Mouse (Mus musculus) ZHBTc4 (cell line): ENCODE data around the gene Mpeg1.

ENCODE experiments used
- DNase-seq: peaks from one replicate; pipeline ENCODE4 v3.0.0-alpha.2; 2011; ENCODE audit warnings: low read depth, low spot score

Mpeg1 gene

GRCm38 (mm10) chr19:12465530-12466144 is 5.1 kb downstream of the Mpeg1 start:
- no peak for DNase-seq

GRCm38 (mm10) chr19:12466204-12466603 is 5.6 kb downstream of the Mpeg1 start:
- peak; percentile 70 for DNase-seq

- peak; percentile 81 for DNase-seq
Observed at GRCm38 (mm10) chr19:12467436-12467835, 6.9 kb downstream of the Mpeg1 start.

GRCm38 (mm10) chr19:12471866-12472265 is 11.3 kb downstream of the Mpeg1 start:
- DNase-seq = no peak

GRCm38 (mm10) chr19:12472381-12472976 is 11.9 kb downstream of the Mpeg1 start:
- DNase-seq = no peak

GRCm38 (mm10) chr19:12473201-12473641 is 12.6 kb downstream of the Mpeg1 start:
- no peak for DNase-seq

- DNase-seq = no peak
Observed at GRCm38 (mm10) chr19:12473951-12474350, 13.4 kb downstream of the Mpeg1 start.

- no peak for DNase-seq
Observed at GRCm38 (mm10) chr19:12475380-12476250, 15.0 kb downstream of the Mpeg1 start.

GRCm38 (mm10) chr19:12476721-12477270 is 16.2 kb downstream of the Mpeg1 start:
- DNase-seq = no peak

GRCm38 (mm10) chr19:12478369-12478768 is 17.8 kb downstream of the Mpeg1 start:
- DNase-seq = no peak

- DNase-seq = no peak
Observed at GRCm38 (mm10) chr19:12483782-12484181, 23.2 kb downstream of the Mpeg1 start.

GRCm38 (mm10) chr19:12484210-12484609 is 23.6 kb downstream of the Mpeg1 start:
- DNase-seq = no peak

- DNase-seq = no peak
Observed at GRCm38 (mm10) chr19:12485223-12485622, 24.6 kb downstream of the Mpeg1 start.

GRCm38 (mm10) chr19:12485631-12486030 is 25.1 kb downstream of the Mpeg1 start:
- no peak for DNase-seq

- DNase-seq = no peak
Observed at GRCm38 (mm10) chr19:12486875-12487274, 26.3 kb downstream of the Mpeg1 start.

- DNase-seq = no peak
Observed at GRCm38 (mm10) chr19:12487511-12488204, 27.1 kb downstream of the Mpeg1 start.

- peak; percentile 87 for DNase-seq
Observed at GRCm38 (mm10) chr19:12488205-12488966, 27.8 kb downstream of the Mpeg1 start.

- peak; percentile 78 for DNase-seq
Observed at GRCm38 (mm10) chr19:12488969-12489674, 28.5 kb downstream of the Mpeg1 start.

- DNase-seq = no peak
Observed at GRCm38 (mm10) chr19:12489675-12490570, 29.3 kb downstream of the Mpeg1 start.
